Mouse (Mus musculus): ENCODE data around the gene Nsun7. TPM values are rescaled to one million over a fixed set of nuclear protein-coding genes. Genes with fewer than 3 reads are reported as not detected.
"Not testable (repeated sequence)": the region's sequence is repeated elsewhere in the genome, so short reads cannot be mapped to it uniquely, and the experiment has no call there.

The Nsun7 gene
- total RNA-seq (2021) = under 1 TPM; 0.66 to 0.73 TPM
- long read RNA-seq, experiment 1 = 0 reads
- long read RNA-seq, experiment 2 = 0 reads

DNA sequence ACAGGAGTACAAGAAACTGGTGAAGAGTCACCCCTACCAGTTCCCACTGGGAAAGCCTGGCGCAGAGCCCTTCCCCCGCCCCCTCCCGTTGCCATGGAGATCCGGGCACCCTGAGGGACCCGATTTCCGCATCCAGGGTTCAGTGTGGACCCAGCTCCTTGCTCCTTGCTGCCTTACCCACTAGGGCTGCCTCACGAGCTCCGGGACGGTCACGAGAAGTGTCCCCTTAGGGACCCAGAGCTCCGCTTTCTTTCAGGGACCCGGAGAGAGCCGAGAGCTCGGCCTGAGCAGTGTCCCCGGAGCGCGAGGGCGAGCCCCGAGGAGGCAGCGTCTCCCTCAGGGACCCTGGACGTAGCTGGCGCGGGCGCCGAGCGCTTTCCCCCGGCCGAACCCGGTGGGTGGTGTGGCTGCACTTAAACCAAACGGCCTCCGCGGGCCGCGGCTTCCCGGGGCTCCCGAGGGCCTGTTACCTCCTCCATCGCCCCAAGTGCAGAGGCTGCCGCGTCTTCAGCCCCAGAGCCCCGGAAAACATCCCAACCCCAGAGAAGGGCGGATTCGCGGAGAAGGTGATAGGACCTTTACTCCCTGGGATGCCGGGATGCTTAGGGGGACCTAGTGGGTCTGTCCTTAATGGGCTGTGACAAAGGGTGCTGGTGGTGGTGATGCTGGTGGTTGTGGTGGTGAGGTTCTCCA lies at the start of gene Nsun7:
Nsun7 (plus strand) TSS at position 142 of the 693 bp plus-strand sequence.
- peak; percentile 39 to 67 for DNase-seq (ENCODE audit: low spot score in 2 of 2)

DNA sequence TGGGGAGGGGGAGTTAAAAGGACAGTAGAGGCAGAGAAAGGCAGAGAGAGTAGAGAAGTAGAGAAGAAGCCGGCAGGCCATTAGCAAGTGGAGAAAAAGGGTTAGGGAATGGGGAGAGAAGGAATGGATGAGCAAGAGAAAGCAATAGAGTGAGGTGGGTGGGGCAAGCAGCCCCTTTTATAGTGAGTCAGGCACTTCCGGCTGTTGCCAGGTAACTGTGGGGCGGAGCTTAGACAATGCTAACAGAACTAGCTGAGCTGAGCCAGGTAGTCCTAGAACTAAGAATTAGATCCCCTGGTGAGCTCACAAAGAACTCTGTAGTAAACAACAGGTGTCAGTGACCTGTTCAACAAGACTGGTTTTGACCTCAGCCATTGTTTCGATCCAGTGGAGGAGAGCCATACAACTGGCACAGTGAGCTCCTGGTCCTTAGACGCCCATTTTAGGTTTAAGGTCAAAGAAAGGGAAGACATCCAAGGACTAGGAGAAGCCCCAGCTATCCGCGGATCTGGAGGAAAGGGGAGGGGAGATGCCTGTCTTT lies 45.2 kb upstream of the Nsun7 start:
- DNase-seq (ENCODE audit: low spot score in 2 of 2) = no peak

DNA sequence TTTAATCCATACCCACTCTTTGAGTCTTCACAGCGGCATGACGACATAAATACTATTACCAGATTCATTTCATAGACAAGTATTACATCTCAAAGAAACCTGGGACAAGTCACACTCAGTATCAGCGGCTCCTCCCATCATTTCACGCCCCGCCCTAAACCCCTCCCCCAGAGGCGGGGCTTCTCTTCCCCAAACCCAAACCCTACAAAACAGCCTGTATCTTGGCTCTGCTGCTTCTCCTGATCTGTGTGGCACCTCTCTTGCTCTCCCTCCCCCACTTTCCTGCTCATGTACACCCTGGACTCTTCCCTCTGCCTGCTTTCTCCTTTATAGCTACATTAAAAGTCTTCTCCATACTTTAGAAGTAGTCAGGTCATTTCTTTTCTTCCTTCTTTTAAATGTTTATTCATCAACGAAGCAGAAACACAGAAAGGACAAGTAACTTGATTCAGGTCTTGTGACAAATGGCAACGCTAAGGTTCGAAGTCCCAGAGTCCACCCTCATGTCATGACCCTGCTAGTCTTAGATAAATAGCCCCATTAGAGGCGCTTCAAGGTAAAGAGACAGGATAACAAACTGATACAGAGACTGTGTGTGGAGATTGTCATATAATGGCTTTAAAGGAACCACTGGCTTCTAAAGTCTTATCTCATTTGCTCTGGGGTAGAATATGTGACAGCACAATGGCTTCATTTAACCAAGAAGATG lies 44.0 kb upstream of the Nsun7 start:
- DNase-seq (ENCODE audit: low spot score in 2 of 2) = no peak

DNA sequence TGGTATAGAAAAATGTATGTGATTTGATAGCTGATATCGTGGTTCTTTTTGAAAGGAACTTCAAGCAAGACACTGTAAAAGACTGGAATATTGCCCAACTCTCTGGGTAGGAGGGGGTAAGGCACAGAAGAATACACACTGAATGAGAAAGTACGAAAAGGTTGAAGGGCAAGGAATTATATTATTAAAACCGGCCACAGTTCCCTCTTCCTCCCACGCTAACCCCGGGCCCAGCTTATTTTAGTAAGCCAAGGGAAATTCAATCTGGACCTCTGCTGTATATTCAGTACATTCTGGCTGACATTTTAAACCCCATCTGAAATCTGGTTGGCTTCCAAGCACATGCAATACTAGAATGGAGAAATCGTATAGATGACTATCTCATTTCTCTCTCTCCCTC lies 40.0 kb upstream of the Nsun7 start:
- DNase-seq (ENCODE audit: low spot score in 2 of 2) = no peak

DNA sequence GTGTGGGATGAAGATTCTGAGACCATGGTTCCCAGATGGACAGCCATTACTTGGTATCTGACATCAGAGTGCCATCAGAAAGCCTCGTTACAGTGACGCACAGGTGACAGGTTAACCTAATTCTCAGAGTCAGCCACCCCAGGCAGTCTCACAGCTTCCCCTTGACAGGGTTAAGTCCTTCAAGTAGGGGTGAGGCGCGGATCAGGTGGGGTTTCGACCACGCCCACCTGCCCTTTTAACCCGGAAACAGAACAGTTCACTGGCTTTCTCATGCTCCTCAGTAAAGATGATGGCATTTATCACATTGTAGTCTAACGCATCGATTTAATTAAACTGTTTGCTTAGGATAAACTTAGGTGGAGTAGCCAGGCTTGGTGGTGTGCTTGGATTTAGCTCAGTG lies 39.1 kb upstream of the Nsun7 start:
- no peak for DNase-seq (ENCODE audit: low spot score in 2 of 2)

DNA sequence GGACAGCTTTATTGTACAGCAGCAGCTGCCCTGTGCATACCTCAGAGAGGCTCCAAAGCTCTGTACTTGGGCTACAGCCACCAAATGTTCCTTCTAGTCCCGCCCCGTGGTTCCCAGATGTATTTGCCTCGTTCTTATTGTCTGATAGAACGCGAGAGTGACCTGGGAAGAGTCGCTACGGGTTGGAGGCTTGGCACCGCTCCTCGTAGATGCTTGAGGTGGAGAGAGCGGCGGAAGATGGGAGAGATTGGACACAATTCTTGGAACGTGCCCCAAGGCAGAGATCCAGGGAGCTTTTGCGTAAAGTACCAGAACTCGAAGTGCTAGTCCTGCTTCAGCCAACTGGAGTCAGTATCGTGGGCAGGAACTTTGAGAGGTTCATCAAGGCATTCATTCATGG lies 36.8 kb upstream of the Nsun7 start:
- no peak for DNase-seq (ENCODE audit: low spot score in 2 of 2)

- no peak for DNase-seq (ENCODE audit: low spot score in 2 of 2)
These were observed 33.2 kb upstream of the Nsun7 start for GRCm38 (mm10) chr5:66226526-66226925.

DNA sequence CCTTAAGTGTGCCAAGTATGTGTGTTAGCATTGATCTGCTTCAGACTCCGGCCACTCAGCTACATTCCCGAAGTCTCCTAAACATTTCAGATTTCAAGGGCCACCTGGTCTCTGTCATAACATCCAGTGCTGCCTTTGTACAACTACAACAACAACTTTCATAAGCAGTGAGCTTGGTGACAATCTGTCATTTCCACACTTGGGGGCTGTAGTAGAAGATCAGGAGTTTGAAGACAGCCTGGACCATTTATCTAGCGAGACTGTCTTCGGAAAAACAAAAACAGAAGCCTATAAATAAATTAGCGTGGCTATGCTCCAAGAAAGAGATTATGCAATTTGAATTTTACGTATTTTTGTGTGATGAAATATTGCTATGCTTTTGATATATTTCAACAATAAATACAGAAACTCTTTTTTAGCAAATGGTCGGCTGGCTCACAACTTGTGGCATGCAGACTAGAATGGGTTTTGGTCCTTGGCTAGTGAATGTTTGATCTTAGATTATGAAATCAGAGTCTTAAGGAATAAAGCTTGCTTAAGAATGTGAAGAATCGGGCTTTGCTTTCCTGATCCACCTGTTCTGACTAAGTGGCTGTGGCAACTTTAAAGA lies 27.9 kb upstream of the Nsun7 start:
- no peak for DNase-seq (ENCODE audit: low spot score in 2 of 2)

- DNase-seq (ENCODE audit: low spot score in 2 of 2) = no peak
These were observed 27.2 kb upstream of the Nsun7 start for GRCm38 (mm10) chr5:66232456-66232855.

GRCm38 (mm10) chr5:66241894-66242293 lies 17.8 kb upstream of the Nsun7 start:
- DNase-seq (ENCODE audit: low spot score in 2 of 2) = no peak

GRCm38 (mm10) chr5:66243467-66243866 lies 16.2 kb upstream of the Nsun7 start:
- DNase-seq (ENCODE audit: low spot score in 2 of 2) = no peak

DNA sequence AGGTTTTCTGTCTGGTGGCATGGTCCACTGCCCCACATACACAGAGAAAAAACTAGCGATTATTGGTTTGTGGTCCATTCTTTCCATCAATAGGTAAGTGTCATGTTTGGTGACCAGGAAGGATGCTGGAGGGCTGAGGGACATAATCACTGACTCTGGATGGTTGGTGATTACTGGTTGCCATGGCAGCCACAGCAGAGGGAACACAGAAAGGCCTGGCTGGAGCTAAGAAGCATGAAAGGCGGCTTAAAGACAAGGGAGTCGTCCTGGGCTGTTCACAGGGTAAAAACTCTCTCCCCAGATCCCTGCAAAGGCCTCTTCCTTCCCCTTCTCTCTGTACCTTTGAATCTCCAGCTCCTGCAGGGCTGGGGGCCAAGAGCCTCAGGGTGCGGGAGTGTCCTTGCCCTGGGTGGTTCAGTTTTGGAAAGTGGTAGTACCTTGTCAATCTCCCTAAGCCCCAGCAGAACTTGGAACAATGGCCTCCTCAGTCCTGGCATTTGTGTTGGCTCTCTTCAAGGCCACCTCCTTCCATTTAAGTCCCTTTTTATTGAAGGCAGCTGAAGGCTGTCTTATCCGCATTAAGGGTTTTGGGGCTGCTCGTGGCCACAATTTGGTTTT lies 15.5 kb upstream of the Nsun7 start:
- no peak for DNase-seq (ENCODE audit: low spot score in 2 of 2)

- no peak for DNase-seq (ENCODE audit: low spot score in 2 of 2)
These were observed 13.7 kb upstream of the Nsun7 start for GRCm38 (mm10) chr5:66245958-66246497.

DNA sequence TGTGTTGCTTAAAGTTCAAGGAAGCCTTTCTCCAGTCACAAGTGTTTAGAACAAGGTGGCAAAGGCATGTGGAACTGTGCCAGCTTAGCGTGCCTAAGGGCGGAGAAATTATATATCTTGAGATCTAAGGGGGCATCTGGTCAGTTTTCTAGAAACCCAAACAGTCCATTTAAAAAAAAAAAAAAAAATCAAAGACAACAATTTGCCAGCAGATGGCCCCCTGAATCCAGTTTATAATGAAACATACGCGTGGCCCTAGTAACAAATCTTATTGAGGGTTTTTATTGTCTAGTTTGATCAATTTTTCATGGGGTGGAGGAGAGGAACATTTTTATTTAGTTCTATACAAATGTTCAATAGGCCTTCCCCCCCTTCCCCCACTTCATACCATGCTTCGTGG lies 6.5 kb upstream of the Nsun7 start:
- DNase-seq (ENCODE audit: low spot score in 2 of 2) = no peak

DNA sequence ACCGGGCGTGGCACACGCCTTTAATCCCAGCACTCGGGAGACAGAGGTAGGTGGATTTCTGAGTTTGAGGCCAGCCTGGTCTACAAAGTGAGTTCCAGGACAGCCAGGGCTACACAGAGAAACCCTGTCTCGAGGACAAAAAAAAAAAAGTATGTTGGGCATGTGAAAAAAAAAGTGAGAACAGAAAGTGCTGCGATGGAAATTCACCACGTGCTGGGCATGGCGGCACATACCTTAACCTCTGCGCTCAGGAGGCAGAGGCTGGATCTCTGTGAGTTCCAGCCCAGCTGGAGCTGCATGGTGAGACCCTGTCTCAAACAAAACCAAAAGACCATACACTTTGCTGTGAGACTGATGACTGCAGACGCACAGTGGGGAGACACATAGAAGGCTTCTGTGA lies 4.7 kb upstream of the Nsun7 start:
- no peak for DNase-seq (ENCODE audit: low spot score in 2 of 2)

- DNase-seq (ENCODE audit: low spot score in 2 of 2) = no peak
These were observed 697 bp upstream of the Nsun7 start for GRCm38 (mm10) chr5:66259000-66259399.

- not testable (repeated sequence) for DNase-seq (ENCODE audit: low spot score in 2 of 2)
These were observed 304 bp upstream of the Nsun7 start for GRCm38 (mm10) chr5:66259431-66259755.

GRCm38 (mm10) chr5:66262475-66262874 lies 2.8 kb downstream of the Nsun7 start:
- DNase-seq (ENCODE audit: low spot score in 2 of 2) = no peak

GRCm38 (mm10) chr5:66263398-66263797 lies 3.7 kb downstream of the Nsun7 start:
- DNase-seq (ENCODE audit: low spot score in 2 of 2) = peak in 1 of 2 experiments; percentile 25

GRCm38 (mm10) chr5:66269616-66270015 lies 9.9 kb downstream of the Nsun7 start:
- peak in 1 of 2 experiments; percentile 39 for DNase-seq (ENCODE audit: low spot score in 2 of 2)

DNA sequence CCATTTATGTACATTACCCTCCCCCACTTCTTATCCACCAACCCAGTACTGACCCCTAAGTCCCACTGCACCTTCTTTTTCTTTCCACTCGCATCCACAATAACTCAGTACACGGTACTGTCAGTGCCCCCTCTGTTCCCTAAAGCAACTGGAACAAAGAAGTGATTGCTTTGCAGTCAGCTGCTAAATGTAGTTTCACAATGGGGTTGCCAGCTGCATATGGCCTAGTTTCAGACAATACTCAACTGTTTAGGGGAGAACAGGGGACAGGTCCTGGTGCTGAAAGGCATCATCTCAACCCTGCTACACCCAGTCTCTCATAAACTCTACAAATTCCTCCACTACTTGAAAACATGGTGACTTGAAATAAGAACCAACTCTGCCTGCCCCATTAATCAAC lies 11.4 kb downstream of the Nsun7 start:
- DNase-seq (ENCODE audit: low spot score in 2 of 2) = no peak
